Mouse (Mus musculus) NIH3T3 (cell line): ENCODE results near the gene Gm6460.
"Not testable (repeated sequence)": the region's sequence is repeated elsewhere in the genome, so short reads cannot be mapped to it uniquely, and the experiment has no call there.

Experiments used
- DNase-seq: peaks from one replicate; pipeline ENCODE4 v3.0.0-alpha.2; 2012; ENCODE audit warnings: low read depth

Gene Gm6460

DNA sequence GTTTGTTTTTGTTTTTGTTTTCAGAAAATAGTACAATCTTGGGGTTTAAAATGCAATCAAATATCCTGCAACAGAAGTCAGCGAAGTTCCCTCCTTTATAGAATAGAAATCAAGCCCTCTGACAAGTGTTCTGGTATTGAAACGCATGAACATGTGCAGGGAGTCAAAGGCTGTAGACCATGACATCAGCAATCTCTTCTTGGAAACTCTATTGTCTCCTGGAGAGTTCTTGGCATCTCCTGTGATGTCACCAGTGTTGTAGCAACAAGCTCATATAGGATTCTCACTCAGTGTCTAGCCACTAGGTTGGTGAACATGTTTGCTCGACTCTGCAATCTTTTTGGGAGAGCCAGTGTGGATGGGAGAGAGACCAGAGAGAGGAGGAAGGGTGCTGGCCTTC, at the start of gene Gm6460:
Gene Gm6460, plus strand, starts transcription at position 301 of the 400 bp plus-strand sequence.
- not testable (repeated sequence) for DNase-seq
